Mouse (Mus musculus) cortical plate, adult 2 months (tissue): Measurements from ENCODE around the gene Il2rb. TPM values are rescaled to one million over a fixed set of nuclear protein-coding genes. Genes with fewer than 3 reads are reported as not detected.

Source experiments
- H3K27ac ChIP-seq: fragments of 200-500 bp; 2 replicates; pipeline ENCODE4 v1.5.1; 2012; ENCODE audit warnings: low read length, control low read depth, inconsistent platforms; ENCODE audit not compliant: insufficient read depth
- H3K4me1 ChIP-seq: fragments of 200-500 bp; 2 replicates; pipeline ENCODE4 v1.6.1; 2011; ENCODE audit warnings: low read length; ENCODE audit not compliant: control insufficient read depth, insufficient read depth
- H3K4me3 ChIP-seq: fragments of 200-500 bp; 2 replicates; pipeline ENCODE4 v1.5.1; 2011; ENCODE audit warnings: mild to moderate bottlenecking, low read length, control low read depth; ENCODE audit not compliant: insufficient read depth
- CTCF ChIP-seq: fragments of 200-500 bp; IDR thresholded peaks from 2 replicates; pipeline ENCODE4 v1.5.1; 2011; ENCODE audit warnings: mild to moderate bottlenecking, control low read depth, low read length; ENCODE audit not compliant: insufficient read depth; ENCODE audit errors: extremely low read depth
- POLR2A ChIP-seq: fragments of 200-500 bp; IDR thresholded peaks from 2 replicates; pipeline ENCODE4 v1.6.1; 2011; ENCODE audit warnings: mild to moderate bottlenecking, low read length, control low read depth; ENCODE audit not compliant: insufficient read depth; ENCODE audit errors: extremely low read depth
- polyA plus RNA-seq: library from polyadenylated mRNA; depleted of rRNA; stranded (reverse); fragments of >200 nt; gene quantifications from 2 replicates; pipeline ENCODE4 v1.2.3, GENCODE M21; 2012

Gene Il2rb
- polyA plus RNA-seq, 1 experiment = 0.29 TPM

GRCm38 (mm10) chr15:78475604-78476031, 19.5 kb downstream of the Il2rb start:
- Histone ChIP-seq H3K27ac (no peak overlapping the region), H3K4me3 (no peak overlapping the region)
- no peak for TF ChIP-seq CTCF
- no peak for TF ChIP-seq POLR2A

GRCm38 (mm10) chr15:78473442-78473841, 21.6 kb downstream of the Il2rb start:
- Histone ChIP-seq H3K4me1 (no peaks in the 10 kb centered on the region), H3K4me3 (no peak overlapping the region), H3K27ac (no peak overlapping the region)
- TF ChIP-seq POLR2A (no peak), CTCF (no peak)

More at GRCm38 (mm10) chr15:78475604-78476031, 19.5 kb downstream of the Il2rb start:
- no peaks in the 10 kb centered on the region for H3K4me1 ChIP-seq

GRCm38 (mm10) chr15:78471902-78472301, 23.2 kb downstream of the Il2rb start:
- TF ChIP-seq CTCF = no peak
- Histone ChIP-seq H3K4me1 (no peaks in the 10 kb centered on the region), H3K27ac (no peak overlapping the region), H3K4me3 (no peak overlapping the region)

- Histone ChIP-seq H3K4me1 (no peaks in the 10 kb centered on the region), H3K27ac (no peak overlapping the region), H3K4me3 (no peak overlapping the region)
- TF ChIP-seq POLR2A = no peak
- TF ChIP-seq CTCF = no peak
Observed at GRCm38 (mm10) chr15:78470495-78471276, 24.4 kb downstream of the Il2rb start.

GRCm38 (mm10) chr15:78468379-78468937, 26.6 kb downstream of the Il2rb start, which contains the start of gene Tmprss6:
Gene Tmprss6 (minus strand): TSS chr15:78468634.
- Histone ChIP-seq H3K4me1 (no peaks in the 10 kb centered on the region), H3K27ac (no peak within 1 kb of the TSS), H3K4me3 (no peak within 1 kb of the TSS)
- no peak for TF ChIP-seq POLR2A
- TF ChIP-seq CTCF = no peak

- no peak for TF ChIP-seq POLR2A
- no peak for TF ChIP-seq CTCF
- Histone ChIP-seq H3K4me1 (no peaks in the 10 kb centered on the region), H3K4me3 (no peak overlapping the region), H3K27ac (no peak overlapping the region)
Observed at GRCm38 (mm10) chr15:78467570-78467969, 27.5 kb downstream of the Il2rb start.

- Histone ChIP-seq H3K4me1 (no peaks in the 10 kb centered on the region), H3K27ac (no peak overlapping the region), H3K4me3 (no peak overlapping the region)
- TF ChIP-seq POLR2A = no peak
- TF ChIP-seq CTCF = no peak
Observed at GRCm38 (mm10) chr15:78466809-78467208, 28.3 kb downstream of the Il2rb start.

GRCm38 (mm10) chr15:78462981-78463380, 32.1 kb downstream of the Il2rb start:
- H3K4me1 ChIP-seq = no peaks in the 10 kb centered on the region
- no peak overlapping the region for H3K27ac ChIP-seq
- H3K4me3 ChIP-seq = no peak overlapping the region
- TF ChIP-seq CTCF (no peak), POLR2A (no peak)

GRCm38 (mm10) chr15:78457193-78457592, 37.9 kb downstream of the Il2rb start:
- Histone ChIP-seq H3K4me3 (no peak overlapping the region), H3K27ac (no peak overlapping the region), H3K4me1 (no peaks in the 10 kb centered on the region)
- no peak for TF ChIP-seq CTCF
- no peak for TF ChIP-seq POLR2A

- Histone ChIP-seq H3K4me3 (no peak overlapping the region), H3K27ac (no peak overlapping the region), H3K4me1 (no peaks in the 10 kb centered on the region)
- TF ChIP-seq CTCF (no peak), POLR2A (no peak)
Observed at GRCm38 (mm10) chr15:78456051-78456450, 39.0 kb downstream of the Il2rb start.
